Mouse (Mus musculus): Measurements from ENCODE around the gene Abat. TPM values are rescaled to one million over a fixed set of nuclear protein-coding genes. Genes with fewer than 3 reads are reported as not detected.

Gene Abat
- polyA plus RNA-seq, 1 experiment from 2014 or later, result 51.2 TPM

GRCm38 (mm10) chr16:8643855-8644254 lies 130.6 kb downstream of the Abat start:
- Histone ChIP-seq H3K9ac (replicated peaks; ENCODE audit: low read length) (no peak overlapping the region), H3K4me1 (ENCODE audit: control insufficient read depth, insufficient read depth, low read length) (no peaks in the 10 kb centered on the region), H3K9me3 (ENCODE audit: control insufficient read depth, low read length) (no peaks in the 10 kb centered on the region), H3K27me3 (ENCODE audit: control insufficient read depth, insufficient read depth, low read length) (no peaks in the 10 kb centered on the region), H3K4me2 (ENCODE audit: low read length) (no peak overlapping the region), H3K27ac (replicated peaks; ENCODE audit: low read depth, low read length) (no peak overlapping the region), H3K36me3 (ENCODE audit: control insufficient read depth, insufficient read depth, low read length) (peaks cover 68% of the 10 kb centered on the region), H3K4me3 (replicated peaks; ENCODE audit: low read depth, low read length) (no peak overlapping the region)
- ATAC-seq (ENCODE audit: low FRiP score, low TSS enrichment) (no peak), DNase-seq (peak; percentile 64)
- WGBS, result 81% methylated on average over 2 of the region's 2 CpGs

GRCm38 (mm10) chr16:8645546-8645945 lies 132.3 kb downstream of the Abat start:
- no peak overlapping the region for H3K4me3 ChIP-seq (replicated peaks; ENCODE audit: low read depth, low read length)
- peaks cover 82% of the 10 kb centered on the region for H3K36me3 ChIP-seq (ENCODE audit: control insufficient read depth, insufficient read depth, low read length)
- no peaks in the 10 kb centered on the region for H3K27me3 ChIP-seq (ENCODE audit: control insufficient read depth, insufficient read depth, low read length)
- no peak overlapping the region for H3K4me2 ChIP-seq (ENCODE audit: low read length)
- DNase-seq, result no peak
- H3K4me1 ChIP-seq (ENCODE audit: control insufficient read depth, insufficient read depth, low read length), result no peaks in the 10 kb centered on the region
- no peak for ATAC-seq (ENCODE audit: low FRiP score, low TSS enrichment)
- no peak overlapping the region for H3K27ac ChIP-seq (replicated peaks; ENCODE audit: low read depth, low read length)
- 90% methylated on average over 6 of the region's 6 CpGs for WGBS
- H3K9me3 ChIP-seq (ENCODE audit: control insufficient read depth, low read length), result no peaks in the 10 kb centered on the region
- no peak overlapping the region for H3K9ac ChIP-seq (replicated peaks; ENCODE audit: low read length)

GRCm38 (mm10) chr16:8650007-8650406 lies 136.8 kb downstream of the Abat start:
- no peak overlapping the region for H3K4me2 ChIP-seq (ENCODE audit: low read length)
- H3K9ac ChIP-seq (replicated peaks; ENCODE audit: low read length), result no peak overlapping the region
- H3K36me3 ChIP-seq (ENCODE audit: control insufficient read depth, insufficient read depth, low read length), result peaks cover 84% of the 10 kb centered on the region
- H3K27me3 ChIP-seq (ENCODE audit: control insufficient read depth, insufficient read depth, low read length), result no peaks in the 10 kb centered on the region
- no peaks in the 10 kb centered on the region for H3K9me3 ChIP-seq (ENCODE audit: control insufficient read depth, low read length)
- WGBS, result 98% methylated on average over 3 of the region's 3 CpGs
- no peaks in the 10 kb centered on the region for H3K4me1 ChIP-seq (ENCODE audit: control insufficient read depth, insufficient read depth, low read length)
- H3K27ac ChIP-seq (replicated peaks; ENCODE audit: low read depth, low read length), result no peak overlapping the region
- no peak overlapping the region for H3K4me3 ChIP-seq (replicated peaks; ENCODE audit: low read depth, low read length)
- ATAC-seq (ENCODE audit: low FRiP score, low TSS enrichment) (no peak), DNase-seq (no peak)

GRCm38 (mm10) chr16:8655108-8655507 lies 141.9 kb downstream of the Abat start:
- WGBS, result 91% methylated on average over 6 of the region's 6 CpGs
- H3K36me3 ChIP-seq (ENCODE audit: control insufficient read depth, insufficient read depth, low read length), result peaks cover 82% of the 10 kb centered on the region
- H3K4me2 ChIP-seq (ENCODE audit: low read length), result no peak overlapping the region
- H3K4me1 ChIP-seq (ENCODE audit: control insufficient read depth, insufficient read depth, low read length), result no peaks in the 10 kb centered on the region
- no peak overlapping the region for H3K27ac ChIP-seq (replicated peaks; ENCODE audit: low read depth, low read length)
- no peak overlapping the region for H3K4me3 ChIP-seq (replicated peaks; ENCODE audit: low read depth, low read length)
- DNase-seq (no peak), ATAC-seq (ENCODE audit: low FRiP score, low TSS enrichment) (no peak)
- H3K9ac ChIP-seq (replicated peaks; ENCODE audit: low read length), result no peak overlapping the region
- no peaks in the 10 kb centered on the region for H3K27me3 ChIP-seq (ENCODE audit: control insufficient read depth, insufficient read depth, low read length)
- H3K9me3 ChIP-seq (ENCODE audit: control insufficient read depth, low read length), result no peaks in the 10 kb centered on the region

DNA sequence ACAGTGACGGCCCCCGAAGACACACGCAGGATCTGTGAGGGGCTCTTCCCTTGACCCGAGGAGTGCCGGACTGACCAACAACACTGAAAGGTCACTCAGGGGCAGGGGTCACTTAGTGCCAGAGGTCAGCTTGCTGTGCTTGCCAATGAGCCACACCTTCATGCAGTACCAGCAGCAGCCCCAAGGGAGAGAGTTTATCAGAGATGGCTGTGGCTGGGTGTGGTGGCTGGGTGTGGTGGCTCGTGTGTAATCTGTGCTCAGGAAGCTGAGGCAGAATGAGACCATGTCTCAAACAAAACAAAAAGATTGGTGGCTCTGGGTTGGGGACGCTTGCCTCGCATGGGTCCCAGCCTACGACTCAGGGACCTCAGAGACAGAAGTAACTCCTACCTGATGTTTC lies 142.4 kb downstream of the Abat start:
- H3K4me3 ChIP-seq (replicated peaks; ENCODE audit: low read depth, low read length), result no peak overlapping the region
- 87% methylated on average over 9 of the region's 9 CpGs for WGBS
- no peak for ATAC-seq (ENCODE audit: low FRiP score, low TSS enrichment)
- H3K4me2 ChIP-seq (ENCODE audit: low read length), result no peak overlapping the region
- DNase-seq, result no peak
- no peaks in the 10 kb centered on the region for H3K9me3 ChIP-seq (ENCODE audit: control insufficient read depth, low read length)
- no peaks in the 10 kb centered on the region for H3K4me1 ChIP-seq (ENCODE audit: control insufficient read depth, insufficient read depth, low read length)
- no peak overlapping the region for H3K9ac ChIP-seq (replicated peaks; ENCODE audit: low read length)
- no peak overlapping the region for H3K27ac ChIP-seq (replicated peaks; ENCODE audit: low read depth, low read length)
- peaks cover 85% of the 10 kb centered on the region for H3K36me3 ChIP-seq (ENCODE audit: control insufficient read depth, insufficient read depth, low read length)
- no peaks in the 10 kb centered on the region for H3K27me3 ChIP-seq (ENCODE audit: control insufficient read depth, insufficient read depth, low read length)

- Histone ChIP-seq H3K36me3 (ENCODE audit: control insufficient read depth, insufficient read depth, low read length) (peaks cover 84% of the 10 kb centered on the region), H3K27me3 (ENCODE audit: control insufficient read depth, insufficient read depth, low read length) (no peaks in the 10 kb centered on the region), H3K9ac (replicated peaks; ENCODE audit: low read length) (no peak overlapping the region), H3K4me1 (ENCODE audit: control insufficient read depth, insufficient read depth, low read length) (no peaks in the 10 kb centered on the region), H3K27ac (replicated peaks; ENCODE audit: low read depth, low read length) (no peak overlapping the region), H3K9me3 (ENCODE audit: control insufficient read depth, low read length) (no peaks in the 10 kb centered on the region), H3K4me3 (replicated peaks; ENCODE audit: low read depth, low read length) (no peak overlapping the region), H3K4me2 (ENCODE audit: low read length) (no peak overlapping the region)
- 83% methylated on average over 2 of the region's 2 CpGs for WGBS
- DNase-seq, result no peak
- no peak for ATAC-seq (ENCODE audit: low FRiP score, low TSS enrichment)
Observed at GRCm38 (mm10) chr16:8656256-8656655, 143.0 kb downstream of the Abat start.

GRCm38 (mm10) chr16:8658349-8658748 lies 145.1 kb downstream of the Abat start:
- H3K4me3 ChIP-seq (replicated peaks; ENCODE audit: low read depth, low read length), result no peak overlapping the region
- DNase-seq (no peak), ATAC-seq (ENCODE audit: low FRiP score, low TSS enrichment) (no peak)
- no peak overlapping the region for H3K9ac ChIP-seq (replicated peaks; ENCODE audit: low read length)
- no peaks in the 10 kb centered on the region for H3K4me1 ChIP-seq (ENCODE audit: control insufficient read depth, insufficient read depth, low read length)
- no peaks in the 10 kb centered on the region for H3K27me3 ChIP-seq (ENCODE audit: control insufficient read depth, insufficient read depth, low read length)
- no peaks in the 10 kb centered on the region for H3K9me3 ChIP-seq (ENCODE audit: control insufficient read depth, low read length)
- peaks cover 87% of the 10 kb centered on the region for H3K36me3 ChIP-seq (ENCODE audit: control insufficient read depth, insufficient read depth, low read length)
- no peak overlapping the region for H3K27ac ChIP-seq (replicated peaks; ENCODE audit: low read depth, low read length)
- 82% methylated on average over 4 of the region's 4 CpGs for WGBS
- H3K4me2 ChIP-seq (ENCODE audit: low read length), result no peak overlapping the region

- no peak overlapping the region for H3K27ac ChIP-seq (replicated peaks; ENCODE audit: low read depth, low read length)
- H3K4me3 ChIP-seq (replicated peaks; ENCODE audit: low read depth, low read length), result no peak overlapping the region
- 96% methylated on average over 4 of the region's 4 CpGs for WGBS
- H3K4me2 ChIP-seq (ENCODE audit: low read length), result no peak overlapping the region
- H3K36me3 ChIP-seq (ENCODE audit: control insufficient read depth, insufficient read depth, low read length), result peaks cover 89% of the 10 kb centered on the region
- H3K27me3 ChIP-seq (ENCODE audit: control insufficient read depth, insufficient read depth, low read length), result no peaks in the 10 kb centered on the region
- no peak overlapping the region for H3K9ac ChIP-seq (replicated peaks; ENCODE audit: low read length)
- DNase-seq (no peak), ATAC-seq (ENCODE audit: low FRiP score, low TSS enrichment) (no peak)
- no peaks in the 10 kb centered on the region for H3K9me3 ChIP-seq (ENCODE audit: control insufficient read depth, low read length)
- no peaks in the 10 kb centered on the region for H3K4me1 ChIP-seq (ENCODE audit: control insufficient read depth, insufficient read depth, low read length)
Observed at GRCm38 (mm10) chr16:8658764-8659163, 145.5 kb downstream of the Abat start.

DNA sequence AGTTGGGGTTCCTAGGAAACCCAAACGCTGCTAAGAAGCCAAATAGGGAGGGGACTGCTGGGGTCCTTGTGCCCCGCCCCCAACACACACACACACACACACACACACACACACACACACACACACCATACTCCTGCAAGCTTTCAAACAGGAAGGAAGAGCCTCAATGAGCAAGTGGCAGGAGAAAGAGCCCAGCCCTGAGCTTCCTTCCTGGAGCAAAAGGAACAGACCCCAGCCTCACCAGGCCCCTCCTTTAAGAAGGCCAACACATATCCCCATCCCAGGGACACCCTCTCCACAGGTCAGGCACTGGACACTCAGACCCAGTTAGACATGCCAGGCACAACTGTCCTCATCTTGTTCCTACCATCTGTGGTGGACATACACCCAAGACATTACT lies 149.8 kb downstream of the Abat start:
- DNase-seq (no peak), ATAC-seq (ENCODE audit: low FRiP score, low TSS enrichment) (no peak)
- H3K27ac ChIP-seq (replicated peaks; ENCODE audit: low read depth, low read length), result no peak overlapping the region
- no peak overlapping the region for H3K4me3 ChIP-seq (replicated peaks; ENCODE audit: low read depth, low read length)
- H3K27me3 ChIP-seq (ENCODE audit: control insufficient read depth, insufficient read depth, low read length), result no peaks in the 10 kb centered on the region
- peaks cover 6% of the 10 kb centered on the region for H3K4me1 ChIP-seq (ENCODE audit: control insufficient read depth, insufficient read depth, low read length)
- H3K36me3 ChIP-seq (ENCODE audit: control insufficient read depth, insufficient read depth, low read length), result peaks cover 63% of the 10 kb centered on the region
- H3K9me3 ChIP-seq (ENCODE audit: control insufficient read depth, low read length), result no peaks in the 10 kb centered on the region
- H3K4me2 ChIP-seq (ENCODE audit: low read length), result no peak overlapping the region
- no peak overlapping the region for H3K9ac ChIP-seq (replicated peaks; ENCODE audit: low read length)
- 69% methylated on average over 2 of the region's 2 CpGs for WGBS

All from midbrain, embryonic 14.5 days (tissue).